Mouse (Mus musculus) heart, embryonic 15.5 days (tissue): ENCODE measurements at regions not wholly inside any gene's neighbourhood (a gene's known extent, or its start where the extent isn't known, plus 50 kb on each side); places are given as distances from the start of the nearest gene placed in this dataset.
A peak's percentile ranks its signal among the peaks of the same experiment; 100 is the strongest.

Source experiments
- ATAC-seq: fragments of 200-750 bp; cut with Nextera tagmentation; replicated peaks from 2 replicates; pipeline ENCODE4 v1.8.0; 2017; ENCODE audit warnings: low read depth, moderate TSS enrichment; ENCODE audit not compliant: insufficient number of reproducible peaks, insufficient read depth, low FRiP score
- H3K27ac ChIP-seq: fragments of 300-500 bp; sonication (generic); 2 replicates; pipeline ENCODE4 v1.5.1; 2015; ENCODE audit warnings: mild to moderate bottlenecking, inconsistent platforms
- H3K27me3 ChIP-seq: fragments of 300-500 bp; sonication (generic); 2 replicates; pipeline ENCODE4 v1.6.1; 2015; ENCODE audit warnings: inconsistent platforms
- H3K36me3 ChIP-seq: fragments of 300-500 bp; sonication (generic); 2 replicates; pipeline ENCODE4 v1.6.1; 2015; ENCODE audit warnings: mild to moderate bottlenecking, inconsistent platforms
- H3K4me1 ChIP-seq: fragments of 300-500 bp; sonication (generic); replicated peaks from 2 replicates; pipeline ENCODE4 v1.6.1; 2015; ENCODE audit warnings: inconsistent platforms
- H3K4me2 ChIP-seq: fragments of 300-500 bp; sonication (generic); 2 replicates; pipeline ENCODE4 v1.6.1; 2015; ENCODE audit warnings: inconsistent platforms, mild to moderate bottlenecking, moderate library complexity
- H3K4me3 ChIP-seq: fragments of 300-500 bp; sonication (generic); 2 replicates; pipeline ENCODE4 v1.5.1; 2015; ENCODE audit warnings: mild to moderate bottlenecking, inconsistent platforms
- H3K9ac ChIP-seq: fragments of 300-500 bp; sonication (generic); 2 replicates; pipeline ENCODE4 v1.6.1; 2015; ENCODE audit warnings: mild to moderate bottlenecking, inconsistent platforms
- H3K9me3 ChIP-seq: fragments of 300-500 bp; sonication (generic); replicated peaks from 2 replicates; pipeline ENCODE4 v1.6.1; 2016; ENCODE audit warnings: inconsistent platforms
- WGBS: fragments of 180-500 bp; shearing (Covaris S2); methylation state at CpG from one replicate; pipeline ENCODE4 v1.1.7; 2015; ENCODE audit warnings: mixed read lengths; 5-methylcytosine and 5-hydroxymethylcytosine counted together

- Histone ChIP-seq H3K27ac (no peak overlapping the region), H3K4me1 (no peaks in the 10 kb centered on the region), H3K4me3 (no peak overlapping the region), H3K9me3 (no peaks in the 10 kb centered on the region), H3K4me2 (no peak overlapping the region), H3K9ac (no peak overlapping the region), H3K36me3 (no peaks in the 10 kb centered on the region), H3K27me3 (no peaks in the 10 kb centered on the region)
- no peak for ATAC-seq
- 84% methylated on average over 11 of the region's 11 CpGs for WGBS
Measured at GRCm38 (mm10) chr5:90075629-90076349, 148.0 kb downstream of the Cox18 start.

- no peaks in the 10 kb centered on the region for H3K36me3 ChIP-seq
- H3K4me1 ChIP-seq, result 0 out of 2 replicates have a peak, but pooled peaks cover 5% of the 10 kb centered on the region
- H3K9me3 ChIP-seq, result no peaks in the 10 kb centered on the region
- ATAC-seq, result no peak
- no peak overlapping the region for H3K4me3 ChIP-seq
- H3K4me2 ChIP-seq, result no peak overlapping the region
- WGBS, result 81% methylated on average over 2 of the region's 2 CpGs
- no peak overlapping the region for H3K9ac ChIP-seq
- H3K27ac ChIP-seq, result no peak overlapping the region
- H3K27me3 ChIP-seq, result no peaks in the 10 kb centered on the region
Measured at GRCm38 (mm10) chr5:90071806-90072205, 152.0 kb downstream of the Cox18 start.

GRCm38 (mm10) chr5:90068601-90069000 lies 155.2 kb downstream of the Cox18 start:
- no peak overlapping the region for H3K27ac ChIP-seq
- ATAC-seq, result no peak
- H3K4me1 ChIP-seq, result peaks cover 19% of the 10 kb centered on the region
- H3K27me3 ChIP-seq, result no peaks in the 10 kb centered on the region
- H3K36me3 ChIP-seq, result no peaks in the 10 kb centered on the region
- no peak overlapping the region for H3K9ac ChIP-seq
- H3K4me3 ChIP-seq, result no peak overlapping the region
- no peak overlapping the region for H3K4me2 ChIP-seq
- H3K9me3 ChIP-seq, result no peaks in the 10 kb centered on the region

- WGBS, result 56% methylated on average over 7 of the region's 7 CpGs
- Histone ChIP-seq H3K9ac (no peak overlapping the region), H3K9me3 (no peaks in the 10 kb centered on the region), H3K27ac (no peak overlapping the region), H3K27me3 (no peaks in the 10 kb centered on the region), H3K36me3 (no peaks in the 10 kb centered on the region), H3K4me2 (no peak overlapping the region), H3K4me3 (no peak overlapping the region), H3K4me1 (peaks cover 19% of the 10 kb centered on the region)
- no peak for ATAC-seq
Measured at GRCm38 (mm10) chr5:90067817-90068216, 156.0 kb downstream of the Cox18 start.

- 32% methylated on average over 6 of the region's 6 CpGs for WGBS
- Histone ChIP-seq H3K4me3 (no peak overlapping the region), H3K9me3 (no peaks in the 10 kb centered on the region), H3K36me3 (no peaks in the 10 kb centered on the region), H3K9ac (no peak overlapping the region), H3K4me1 (peaks cover 19% of the 10 kb centered on the region), H3K27ac (no peak overlapping the region), H3K4me2 (no peak overlapping the region), H3K27me3 (no peaks in the 10 kb centered on the region)
- peak; percentile 43; the same call in 1 of the 2 replicates for ATAC-seq
Measured at GRCm38 (mm10) chr5:90065884-90066615, 157.8 kb downstream of the Cox18 start.

GRCm38 (mm10) chr5:90055686-90056085 lies 168.1 kb downstream of the Cox18 start:
- no peaks in the 10 kb centered on the region for H3K27me3 ChIP-seq
- no peak overlapping the region for H3K27ac ChIP-seq
- no peak overlapping the region for H3K4me3 ChIP-seq
- H3K9me3 ChIP-seq, result no peaks in the 10 kb centered on the region
- no peak overlapping the region for H3K9ac ChIP-seq
- ATAC-seq, result no peak
- no peaks in the 10 kb centered on the region for H3K36me3 ChIP-seq
- no peaks in the 10 kb centered on the region for H3K4me1 ChIP-seq
- H3K4me2 ChIP-seq, result no peak overlapping the region
- 61% methylated on average over 2 of the region's 2 CpGs for WGBS

GRCm38 (mm10) chr5:90052516-90052915 lies 169.4 kb upstream of the Adamts3 start:
- Histone ChIP-seq H3K4me1 (no peaks in the 10 kb centered on the region), H3K9ac (no peak overlapping the region), H3K9me3 (no peaks in the 10 kb centered on the region), H3K27me3 (no peaks in the 10 kb centered on the region), H3K36me3 (no peaks in the 10 kb centered on the region), H3K27ac (no peak overlapping the region), H3K4me3 (no peak overlapping the region), H3K4me2 (no peak overlapping the region)
- WGBS, result 67% methylated on average over 1 of the region's 1 CpGs
- ATAC-seq, result no peak

- 60% methylated on average over 3 of the region's 3 CpGs for WGBS
- no peaks in the 10 kb centered on the region for H3K9me3 ChIP-seq
- ATAC-seq, result 0 out of 2 replicates have a peak, but pooled peaks have one; percentile 31
- H3K36me3 ChIP-seq, result no peaks in the 10 kb centered on the region
- no peaks in the 10 kb centered on the region for H3K4me1 ChIP-seq
- H3K27ac ChIP-seq, result no peak overlapping the region
- no peak overlapping the region for H3K4me3 ChIP-seq
- no peak overlapping the region for H3K9ac ChIP-seq
- H3K27me3 ChIP-seq, result no peaks in the 10 kb centered on the region
- no peak overlapping the region for H3K4me2 ChIP-seq
Measured at GRCm38 (mm10) chr5:90049856-90050255, 166.7 kb upstream of the Adamts3 start.

GRCm38 (mm10) chr5:90042781-90043180 lies 159.6 kb upstream of the Adamts3 start:
- no peak overlapping the region for H3K27ac ChIP-seq
- no peak overlapping the region for H3K4me2 ChIP-seq
- ATAC-seq, result no peak
- no peak overlapping the region for H3K4me3 ChIP-seq
- 47% methylated on average over 4 of the region's 4 CpGs for WGBS
- H3K4me1 ChIP-seq, result no peaks in the 10 kb centered on the region
- no peaks in the 10 kb centered on the region for H3K27me3 ChIP-seq
- H3K9ac ChIP-seq, result no peak overlapping the region
- H3K36me3 ChIP-seq, result no peaks in the 10 kb centered on the region
- no peaks in the 10 kb centered on the region for H3K9me3 ChIP-seq

GRCm38 (mm10) chr5:90033103-90033502 lies 150.0 kb upstream of the Adamts3 start:
- no peak overlapping the region for H3K27ac ChIP-seq
- H3K9me3 ChIP-seq, result no peaks in the 10 kb centered on the region
- no peaks in the 10 kb centered on the region for H3K36me3 ChIP-seq
- 35% methylated on average over 5 of the region's 5 CpGs for WGBS
- no peaks in the 10 kb centered on the region for H3K4me1 ChIP-seq
- H3K4me3 ChIP-seq, result no peak overlapping the region
- H3K4me2 ChIP-seq, result no peak overlapping the region
- no peak for ATAC-seq
- no peaks in the 10 kb centered on the region for H3K27me3 ChIP-seq
- H3K9ac ChIP-seq, result no peak overlapping the region

GRCm38 (mm10) chr5:90030737-90031136 lies 147.6 kb upstream of the Adamts3 start:
- no peaks in the 10 kb centered on the region for H3K9me3 ChIP-seq
- WGBS, result 79% methylated on average over 2 of the region's 2 CpGs
- no peak overlapping the region for H3K4me3 ChIP-seq
- no peak overlapping the region for H3K4me2 ChIP-seq
- no peak overlapping the region for H3K9ac ChIP-seq
- no peak overlapping the region for H3K27ac ChIP-seq
- ATAC-seq, result no peak
- H3K27me3 ChIP-seq, result no peaks in the 10 kb centered on the region
- H3K36me3 ChIP-seq, result no peaks in the 10 kb centered on the region
- H3K4me1 ChIP-seq, result no peaks in the 10 kb centered on the region

GRCm38 (mm10) chr5:90029751-90030150 lies 146.6 kb upstream of the Adamts3 start:
- no peak overlapping the region for H3K9ac ChIP-seq
- H3K4me3 ChIP-seq, result no peak overlapping the region
- H3K4me2 ChIP-seq, result no peak overlapping the region
- H3K27me3 ChIP-seq, result no peaks in the 10 kb centered on the region
- no peaks in the 10 kb centered on the region for H3K36me3 ChIP-seq
- H3K27ac ChIP-seq, result no peak overlapping the region
- 54% methylated on average over 6 of the region's 6 CpGs for WGBS
- no peak for ATAC-seq
- H3K4me1 ChIP-seq, result no peaks in the 10 kb centered on the region
- no peaks in the 10 kb centered on the region for H3K9me3 ChIP-seq
